Mouse (Mus musculus) intestine, embryonic 14.5 days (tissue): ENCODE results near the gene Myo1a. TPM values are rescaled to one million over a fixed set of nuclear protein-coding genes. Genes with fewer than 3 reads are reported as not detected.

Source experiments
- ATAC-seq: fragments of 200-750 bp; cut with Nextera tagmentation; replicated peaks from 2 replicates; pipeline ENCODE4 v1.8.0; 2017; ENCODE audit warnings: low read depth, moderate number of reproducible peaks, moderate TSS enrichment, moderate library complexity; ENCODE audit not compliant: low FRiP score, low TSS enrichment
- DNase-seq: peaks from one replicate; pipeline ENCODE4 v3.0.0-alpha.2; 2018; ENCODE audit warnings: low spot score
- H3K27ac ChIP-seq: fragments of 300-500 bp; sonication (generic); 2 replicates; pipeline ENCODE4 v1.5.1; 2014; ENCODE audit warnings: low read depth, mild to moderate bottlenecking, control low read depth
- H3K27me3 ChIP-seq: fragments of 300-500 bp; sonication (generic); replicated peaks from 2 replicates; pipeline ENCODE4 v1.6.1; 2014; ENCODE audit warnings: low read length, control low read depth; ENCODE audit not compliant: control insufficient read depth, insufficient read depth
- H3K36me3 ChIP-seq: fragments of 300-500 bp; sonication (generic); 2 replicates; pipeline ENCODE4 v1.6.1; 2014; ENCODE audit warnings: low read length, control low read depth; ENCODE audit not compliant: control insufficient read depth, insufficient read depth
- H3K4me1 ChIP-seq: fragments of 300-500 bp; sonication (generic); replicated peaks from 2 replicates; pipeline ENCODE4 v1.6.1; 2014; ENCODE audit warnings: low read length, control low read depth, mixed read lengths; ENCODE audit not compliant: control insufficient read depth, insufficient read depth
- H3K4me2 ChIP-seq: fragments of 300-500 bp; sonication (generic); 2 replicates; pipeline ENCODE4 v1.6.1; 2014; ENCODE audit warnings: low read length
- H3K4me3 ChIP-seq: fragments of 300-500 bp; sonication (generic); 2 replicates; pipeline ENCODE4 v1.5.1; 2014; ENCODE audit warnings: low read depth, low read length, control low read depth, mixed read lengths
- H3K9ac ChIP-seq: fragments of 300-500 bp; sonication (generic); 2 replicates; pipeline ENCODE4 v1.6.1; 2014; ENCODE audit warnings: mild to moderate bottlenecking, low read length
- H3K9me3 ChIP-seq: fragments of 300-500 bp; sonication (generic); 2 replicates; pipeline ENCODE4 v1.6.1; 2016; ENCODE audit warnings: low read length, control low read depth; ENCODE audit not compliant: control insufficient read depth
- whole genome bisulfite sequencing: fragments of 180-500 bp; shearing (Covaris S2); extraction: QIAGEN DNeasy Blood & Tissue Kit; methylation state at CpG from one replicate; pipeline ENCODE4 v1.1.7; 2014; 5-methylcytosine and 5-hydroxymethylcytosine counted together
- polyA plus RNA-seq: library from polyadenylated mRNA; unstranded; fragments of >200 nt; fragmentation: Nextera tagmentation; extraction: Ambion mirVana; gene quantifications from 2 replicates; pipeline ENCODE4 v1.2.1, GENCODE M21; 2014

Gene Myo1a
- polyA plus RNA-seq, 1 experiment from 2014 or later, result 15.3 TPM

GRCm38 (mm10) chr10:127705783-127706182 is 813 bp downstream of the Myo1a start:
- no peak overlapping the region for H3K4me3 ChIP-seq
- DNase-seq, result no peak
- no peak overlapping the region for H3K4me2 ChIP-seq
- no peak for ATAC-seq
- peaks cover 3% of the 10 kb centered on the region; the same call in 1 of the 2 replicates for H3K4me1 ChIP-seq
- H3K36me3 ChIP-seq, result no peaks in the 10 kb centered on the region
- no peak overlapping the region for H3K9ac ChIP-seq
- no peak overlapping the region for H3K27ac ChIP-seq
- 83% methylated on average over 4 of the region's 4 CpGs for WGBS
- no peaks in the 10 kb centered on the region for H3K27me3 ChIP-seq
- no peaks in the 10 kb centered on the region for H3K9me3 ChIP-seq

DNA sequence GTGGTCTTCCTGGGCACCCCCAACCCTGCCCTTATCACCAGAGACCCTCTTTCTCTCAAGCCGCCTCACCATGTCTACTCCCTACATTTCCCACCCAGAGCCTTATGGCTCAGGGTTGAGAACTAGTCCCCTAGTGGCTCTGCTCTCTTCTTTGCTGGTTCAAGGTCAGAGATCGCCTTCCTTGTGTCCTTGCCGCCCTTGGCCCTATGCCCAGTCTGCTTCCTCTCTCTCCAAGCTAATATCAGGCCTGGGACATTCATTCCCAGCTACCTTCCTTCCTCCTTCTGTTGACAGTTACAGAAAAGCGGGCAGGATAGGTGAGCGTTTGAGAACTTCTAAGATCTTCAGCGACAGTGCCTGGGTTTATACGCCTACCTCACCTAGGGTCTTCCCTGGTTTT is 2.8 kb downstream of the Myo1a start:
- H3K4me3 ChIP-seq, result no peak overlapping the region
- ATAC-seq, result no peak
- H3K9me3 ChIP-seq, result no peaks in the 10 kb centered on the region
- H3K36me3 ChIP-seq, result no peaks in the 10 kb centered on the region
- peaks cover 3% of the 10 kb centered on the region; the same call in 1 of the 2 replicates for H3K4me1 ChIP-seq
- no peak overlapping the region for H3K27ac ChIP-seq
- no peak for DNase-seq
- WGBS, result 81% methylated on average over 7 of the region's 7 CpGs
- H3K4me2 ChIP-seq, result no peak overlapping the region
- no peaks in the 10 kb centered on the region for H3K27me3 ChIP-seq
- no peak overlapping the region for H3K9ac ChIP-seq

DNA sequence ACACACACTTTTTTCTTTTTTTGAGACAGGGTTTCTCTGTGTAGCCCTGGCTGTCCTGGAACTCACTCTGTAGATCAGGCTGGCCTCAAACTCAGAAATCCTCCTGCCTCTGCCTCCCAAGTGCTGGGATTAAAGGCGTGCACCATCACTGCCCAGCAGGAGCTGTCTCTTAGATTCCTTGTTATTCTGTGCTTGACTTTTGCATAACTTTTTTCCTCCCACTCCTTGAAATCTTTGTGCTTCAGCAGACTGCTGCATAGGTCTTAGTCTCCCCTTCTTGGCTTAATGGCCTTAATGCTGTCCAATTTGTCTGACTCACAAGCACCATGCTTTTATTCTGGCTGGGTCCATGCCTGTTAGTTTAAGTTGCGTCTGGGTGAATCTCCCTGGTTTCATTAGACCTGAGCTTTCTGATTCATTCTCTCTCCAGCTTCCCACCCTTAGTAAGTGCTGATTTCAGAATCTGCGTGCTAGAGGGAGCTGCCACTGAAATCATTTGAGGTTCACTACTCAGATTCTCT is 3.9 kb downstream of the Myo1a start:
- Histone ChIP-seq H3K4me3 (no peak overlapping the region), H3K27ac (no peak overlapping the region), H3K27me3 (no peaks in the 10 kb centered on the region), H3K9ac (no peak overlapping the region), H3K4me1 (peaks cover 3% of the 10 kb centered on the region; the same call in 1 of the 2 replicates), H3K36me3 (no peaks in the 10 kb centered on the region), H3K4me2 (no peak overlapping the region), H3K9me3 (no peaks in the 10 kb centered on the region)
- ATAC-seq (no peak), DNase-seq (no peak)
- 87% methylated on average over 3 of the region's 3 CpGs for WGBS

DNA sequence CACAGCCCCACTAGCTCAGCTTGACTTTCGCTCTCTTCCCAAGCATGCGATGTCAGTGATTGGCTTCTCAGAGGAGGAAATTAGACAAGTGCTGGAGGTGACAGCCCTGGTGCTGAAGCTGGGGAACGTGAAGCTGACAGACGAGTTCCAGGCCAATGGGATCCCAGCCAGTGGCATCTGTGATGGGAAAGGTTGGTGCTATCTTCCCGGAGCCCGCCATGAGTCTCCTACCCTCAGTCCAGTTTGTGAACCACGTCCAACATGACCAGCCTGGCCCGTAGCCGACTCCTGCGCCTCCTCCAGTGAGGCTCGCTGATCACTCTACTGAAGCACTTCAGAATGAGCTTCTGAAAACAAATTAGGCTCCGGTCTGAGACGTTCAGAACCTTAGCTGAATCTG is 5.4 kb downstream of the Myo1a start:
- 77% methylated on average over 13 of the region's 13 CpGs for WGBS
- Histone ChIP-seq H3K9me3 (no peaks in the 10 kb centered on the region), H3K4me1 (peaks cover 2% of the 10 kb centered on the region; the same call in 1 of the 2 replicates), H3K4me3 (no peak overlapping the region), H3K4me2 (no peak overlapping the region), H3K27me3 (no peaks in the 10 kb centered on the region), H3K9ac (no peak overlapping the region), H3K27ac (no peak overlapping the region), H3K36me3 (no peaks in the 10 kb centered on the region)
- DNase-seq (no peak), ATAC-seq (no peak)

- ATAC-seq, result no peak
- no peak overlapping the region for H3K9ac ChIP-seq
- H3K4me3 ChIP-seq, result no peak overlapping the region
- H3K4me1 ChIP-seq, result no peaks in the 10 kb centered on the region
- H3K4me2 ChIP-seq, result no peak overlapping the region
- no peaks in the 10 kb centered on the region for H3K36me3 ChIP-seq
- no peak overlapping the region for H3K27ac ChIP-seq
- H3K27me3 ChIP-seq, result no peaks in the 10 kb centered on the region
- WGBS, result 81% methylated on average over 6 of the region's 6 CpGs
- no peaks in the 10 kb centered on the region for H3K9me3 ChIP-seq
- no peak for DNase-seq
These were observed 7.8 kb downstream of the Myo1a start for GRCm38 (mm10) chr10:127712736-127713135.

GRCm38 (mm10) chr10:127721671-127722418 is 16.9 kb downstream of the Myo1a start:
- Histone ChIP-seq H3K27ac (peak overlapping the region; percentile 92), H3K9me3 (no peaks in the 10 kb centered on the region), H3K27me3 (0 out of 2 replicates have a peak, but pooled peaks cover 3% of the 10 kb centered on the region), H3K4me3 (peak overlapping the region; percentile 15), H3K4me1 (peaks cover 27% of the 10 kb centered on the region), H3K9ac (peak overlapping the region; percentile 41; the same call in 1 of the 2 replicates), H3K36me3 (no peaks in the 10 kb centered on the region), H3K4me2 (peak overlapping the region; percentile 50)
- DNase-seq, result peak; percentile 78
- peak; percentile 67 for ATAC-seq
- 11% methylated on average over 20 of the region's 20 CpGs for WGBS

DNA sequence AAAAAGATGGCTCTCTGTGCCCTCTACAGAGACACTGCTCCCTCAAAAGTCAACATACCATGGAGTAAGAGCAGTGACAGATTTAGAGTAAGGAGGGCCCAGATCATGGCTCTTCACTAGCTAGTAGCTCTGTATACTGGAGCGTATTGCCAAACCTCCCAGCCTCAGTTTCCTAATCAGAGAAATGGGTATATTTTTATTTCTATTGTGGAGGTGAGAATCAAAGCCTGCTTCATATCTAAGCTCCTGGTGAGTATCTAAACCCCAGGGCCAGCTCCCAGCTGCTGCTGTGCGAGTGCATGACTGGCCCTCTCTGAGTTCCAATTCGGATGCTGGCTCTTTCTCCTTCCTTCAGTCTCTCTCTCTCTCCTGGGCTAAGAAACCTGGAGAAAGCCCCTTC is 19.2 kb downstream of the Myo1a start, which contains the start of gene Tac2:
Gene Tac2, plus strand, starts transcription at position 301 of the 400 bp plus-strand sequence.
- DNase-seq, result no peak
- Histone ChIP-seq H3K4me1 (peaks cover 27% of the 10 kb centered on the region), H3K27me3 (0 out of 2 replicates have a peak, but pooled peaks cover 3% of the 10 kb centered on the region), H3K9me3 (no peaks in the 10 kb centered on the region), H3K36me3 (no peaks in the 10 kb centered on the region), H3K9ac (no peak within 1 kb of the TSS), H3K27ac (no peak within 1 kb of the TSS), H3K4me2 (no peak within 1 kb of the TSS), H3K4me3 (no peak within 1 kb of the TSS)
- no peak for ATAC-seq
- WGBS, result 85% methylated on average over 3 of the region's 3 CpGs

DNA sequence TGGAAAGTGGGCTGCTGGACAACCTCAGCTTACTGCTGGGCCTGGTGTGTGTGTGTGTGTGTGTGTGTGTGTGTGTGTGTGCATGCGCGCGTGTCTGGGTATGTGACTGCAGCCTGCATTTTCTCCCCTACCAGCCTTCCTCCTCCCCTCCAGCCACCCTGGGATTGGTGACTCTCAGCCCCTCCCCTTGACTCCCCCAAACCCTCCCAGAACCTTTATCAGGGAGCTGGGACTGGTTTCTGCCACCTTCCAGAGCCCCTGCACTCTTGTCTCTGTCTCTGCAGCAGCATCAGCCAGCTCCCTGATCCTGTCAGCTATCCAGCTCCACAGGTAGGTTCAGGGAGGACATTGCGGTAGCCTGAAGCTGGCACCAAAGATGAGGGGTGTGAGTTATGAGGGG is 20.2 kb downstream of the Myo1a start:
- WGBS, result 44% methylated on average over 4 of the region's 4 CpGs
- ATAC-seq, result no peak
- no peak for DNase-seq

More for the DNA sequence above, 20.2 kb downstream of the Myo1a start:
- Histone ChIP-seq H3K27ac (no peak overlapping the region), H3K27me3 (0 out of 2 replicates have a peak, but pooled peaks cover 3% of the 10 kb centered on the region), H3K9ac (no peak overlapping the region), H3K4me3 (no peak overlapping the region), H3K9me3 (no peaks in the 10 kb centered on the region), H3K36me3 (no peaks in the 10 kb centered on the region), H3K4me1 (peaks cover 27% of the 10 kb centered on the region), H3K4me2 (no peak overlapping the region)
